Mouse (Mus musculus) bone marrow macrophage, adult 2 months (primary cell): ENCODE data around the gene Exosc8.

Source experiments
- CTCF ChIP-seq: IDR thresholded peaks from 2 replicates; pipeline ENCODE4 v1.5.1; 2012; ENCODE audit warnings: low read depth, mild to moderate bottlenecking, low read length, moderate library complexity
- POLR2A ChIP-seq: IDR thresholded peaks from 2 replicates; pipeline ENCODE4 v1.6.1; 2012; ENCODE audit warnings: mild to moderate bottlenecking, low read depth, low read length, borderline replicate concordance

GRCm38 (mm10) chr3:54718947-54719346 is 16.2 kb downstream of the Exosc8 start:
- TF ChIP-seq CTCF (no peak), POLR2A (no peak)
